Mouse (Mus musculus): ENCODE data around the gene Hist1h1e. TPM values are rescaled to one million over a fixed set of nuclear protein-coding genes. Genes with fewer than 3 reads are reported as not detected.
"Not testable (repeated sequence)": the region's sequence is repeated elsewhere in the genome, so short reads cannot be mapped to it uniquely, and the experiment has no call there.

Hist1h1e gene
- polyA plus RNA-seq, 1 experiment from 2014 or later = 25.7 TPM

- DNase-seq (no peak), ATAC-seq (ENCODE audit: insufficient read depth) (no peak)
- Histone ChIP-seq H3K27ac (ENCODE audit: low read depth) (no peak overlapping the region), H3K9me3 (ENCODE audit: low read depth, low read length) (no peaks in the 10 kb centered on the region), H3K27me3 (ENCODE audit: insufficient read depth, low read length) (no peaks in the 10 kb centered on the region), H3K4me2 (no peak overlapping the region), H3K36me3 (ENCODE audit: insufficient read depth) (no peaks in the 10 kb centered on the region), H3K9ac (no peak overlapping the region), H3K4me3 (ENCODE audit: low read depth, low read length) (no peak overlapping the region), H3K4me1 (ENCODE audit: insufficient read depth) (no peaks in the 10 kb centered on the region)
- no peak for TF ChIP-seq CTCF (IDR thresholded peaks at IDR 0.05; ENCODE audit: low read depth)
- 91% methylated on average over 3 of the region's 3 CpGs for WGBS
Observed at GRCm38 (mm10) chr13:23604452-23604851, 17.9 kb downstream of the Hist1h1e start.

- Histone ChIP-seq H3K9ac (no peak overlapping the region), H3K4me2 (no peak overlapping the region), H3K9me3 (ENCODE audit: low read depth, low read length) (no peaks in the 10 kb centered on the region), H3K27ac (ENCODE audit: low read depth) (no peak overlapping the region), H3K27me3 (ENCODE audit: insufficient read depth, low read length) (no peaks in the 10 kb centered on the region), H3K4me1 (ENCODE audit: insufficient read depth) (no peaks in the 10 kb centered on the region), H3K36me3 (ENCODE audit: insufficient read depth) (no peaks in the 10 kb centered on the region), H3K4me3 (ENCODE audit: low read depth, low read length) (no peak overlapping the region)
- no peak for ATAC-seq (ENCODE audit: insufficient read depth)
- no peak for TF ChIP-seq CTCF (IDR thresholded peaks at IDR 0.05; ENCODE audit: low read depth)
- peak; percentile 32 for DNase-seq
- WGBS = 67% methylated on average over 7 of the region's 7 CpGs
Observed at GRCm38 (mm10) chr13:23603182-23603699, 19.1 kb downstream of the Hist1h1e start.

GRCm38 (mm10) chr13:23597957-23598356 lies 24.4 kb downstream of the Hist1h1e start:
- H3K4me1 ChIP-seq (ENCODE audit: insufficient read depth) = peaks cover 4% of the 10 kb centered on the region; the same call in 1 of the 2 replicates
- no peak overlapping the region for H3K9ac ChIP-seq
- no peak overlapping the region for H3K4me3 ChIP-seq (ENCODE audit: low read depth, low read length)
- H3K27ac ChIP-seq (ENCODE audit: low read depth) = no peak overlapping the region
- no peaks in the 10 kb centered on the region for H3K9me3 ChIP-seq (ENCODE audit: low read depth, low read length)
- TF ChIP-seq CTCF (IDR thresholded peaks at IDR 0.05; ENCODE audit: low read depth) = peak; percentile 82
- ATAC-seq (ENCODE audit: insufficient read depth) (peak; percentile 52; the same call in 1 of the 2 replicates), DNase-seq (peak; percentile 93)
- WGBS = 4% methylated on average over 9 of the region's 9 CpGs
- no peak overlapping the region for H3K4me2 ChIP-seq
- no peaks in the 10 kb centered on the region for H3K36me3 ChIP-seq (ENCODE audit: insufficient read depth)
- no peaks in the 10 kb centered on the region for H3K27me3 ChIP-seq (ENCODE audit: insufficient read depth, low read length)

- Histone ChIP-seq H3K27ac (ENCODE audit: low read depth) (no peak overlapping the region), H3K4me1 (ENCODE audit: insufficient read depth) (peaks cover 4% of the 10 kb centered on the region; the same call in 1 of the 2 replicates), H3K27me3 (ENCODE audit: insufficient read depth, low read length) (no peaks in the 10 kb centered on the region), H3K4me3 (ENCODE audit: low read depth, low read length) (no peak overlapping the region), H3K4me2 (no peak overlapping the region), H3K9ac (no peak overlapping the region), H3K36me3 (ENCODE audit: insufficient read depth) (no peaks in the 10 kb centered on the region), H3K9me3 (ENCODE audit: low read depth, low read length) (no peaks in the 10 kb centered on the region)
- no peak for TF ChIP-seq CTCF (IDR thresholded peaks at IDR 0.05; ENCODE audit: low read depth)
- 85% methylated on average over 7 of the region's 7 CpGs for WGBS
- ATAC-seq (ENCODE audit: insufficient read depth) = no peak
- DNase-seq = no peak
Observed at GRCm38 (mm10) chr13:23595622-23596372, 26.6 kb downstream of the Hist1h1e start.

- no peak for TF ChIP-seq CTCF (IDR thresholded peaks at IDR 0.05; ENCODE audit: low read depth)
- DNase-seq (no peak), ATAC-seq (ENCODE audit: insufficient read depth) (no peak)
- Histone ChIP-seq H3K4me2 (no peak overlapping the region), H3K36me3 (ENCODE audit: insufficient read depth) (no peaks in the 10 kb centered on the region), H3K4me1 (ENCODE audit: insufficient read depth) (peaks cover 4% of the 10 kb centered on the region; the same call in 1 of the 2 replicates), H3K9me3 (ENCODE audit: low read depth, low read length) (no peaks in the 10 kb centered on the region), H3K27ac (ENCODE audit: low read depth) (no peak overlapping the region), H3K9ac (no peak overlapping the region), H3K27me3 (ENCODE audit: insufficient read depth, low read length) (no peaks in the 10 kb centered on the region), H3K4me3 (ENCODE audit: low read depth, low read length) (no peak overlapping the region)
- WGBS = 72% methylated on average over 2 of the region's 2 CpGs
Observed at GRCm38 (mm10) chr13:23595185-23595584, 27.2 kb downstream of the Hist1h1e start.

GRCm38 (mm10) chr13:23593051-23593770 lies 29.1 kb downstream of the Hist1h1e start:
- 70% methylated on average over 5 of the region's 5 CpGs for WGBS
- Histone ChIP-seq H3K36me3 (ENCODE audit: insufficient read depth) (no peaks in the 10 kb centered on the region), H3K9me3 (ENCODE audit: low read depth, low read length) (no peaks in the 10 kb centered on the region), H3K4me1 (ENCODE audit: insufficient read depth) (peaks cover 4% of the 10 kb centered on the region; the same call in 1 of the 2 replicates), H3K27ac (ENCODE audit: low read depth) (peak overlapping the region; percentile 83), H3K4me2 (no peak overlapping the region), H3K4me3 (ENCODE audit: low read depth, low read length) (no peak overlapping the region), H3K9ac (peak overlapping the region; percentile 20; the same call in 1 of the 2 replicates), H3K27me3 (ENCODE audit: insufficient read depth, low read length) (no peaks in the 10 kb centered on the region)
- ATAC-seq (ENCODE audit: insufficient read depth) (no peak), DNase-seq (peak; percentile 37)
- no peak for TF ChIP-seq CTCF (IDR thresholded peaks at IDR 0.05; ENCODE audit: low read depth)

- WGBS = 84% methylated on average over 7 of the region's 7 CpGs
- H3K4me2 ChIP-seq = no peak overlapping the region
- DNase-seq (no peak), ATAC-seq (ENCODE audit: insufficient read depth) (no peak)
- H3K27ac ChIP-seq (ENCODE audit: low read depth) = peak overlapping the region; percentile 83; the same call in 1 of the 2 replicates
- TF ChIP-seq CTCF (IDR thresholded peaks at IDR 0.05; ENCODE audit: low read depth) = no peak
- H3K4me1 ChIP-seq (ENCODE audit: insufficient read depth) = peaks cover 4% of the 10 kb centered on the region; the same call in 1 of the 2 replicates
- H3K9ac ChIP-seq = peak overlapping the region; percentile 20; the same call in 1 of the 2 replicates
- H3K36me3 ChIP-seq (ENCODE audit: insufficient read depth) = no peaks in the 10 kb centered on the region
- H3K27me3 ChIP-seq (ENCODE audit: insufficient read depth, low read length) = no peaks in the 10 kb centered on the region
- H3K4me3 ChIP-seq (ENCODE audit: low read depth, low read length) = no peak overlapping the region
- no peaks in the 10 kb centered on the region for H3K9me3 ChIP-seq (ENCODE audit: low read depth, low read length)
Observed at GRCm38 (mm10) chr13:23592614-23593013, 29.7 kb downstream of the Hist1h1e start.

GRCm38 (mm10) chr13:23591886-23592285 lies 30.5 kb downstream of the Hist1h1e start:
- DNase-seq; H3K27ac ChIP-seq (ENCODE audit: low read depth); ATAC-seq (ENCODE audit: insufficient read depth); H3K4me3 ChIP-seq (ENCODE audit: low read depth, low read length); H3K9ac ChIP-seq; H3K9me3 ChIP-seq (ENCODE audit: low read depth, low read length); H3K4me2 ChIP-seq; H3K4me1 ChIP-seq (ENCODE audit: insufficient read depth); H3K36me3 ChIP-seq (ENCODE audit: insufficient read depth); H3K27me3 ChIP-seq (ENCODE audit: insufficient read depth, low read length): not testable (repeated sequence)
- WGBS = 70% methylated on average over 6 of the region's 7 CpGs

Data from lung, embryonic 14.5 days (tissue).